Comparison of ENCODE assay signal across 10 mouse cellular contexts in the genomic region with DNA sequence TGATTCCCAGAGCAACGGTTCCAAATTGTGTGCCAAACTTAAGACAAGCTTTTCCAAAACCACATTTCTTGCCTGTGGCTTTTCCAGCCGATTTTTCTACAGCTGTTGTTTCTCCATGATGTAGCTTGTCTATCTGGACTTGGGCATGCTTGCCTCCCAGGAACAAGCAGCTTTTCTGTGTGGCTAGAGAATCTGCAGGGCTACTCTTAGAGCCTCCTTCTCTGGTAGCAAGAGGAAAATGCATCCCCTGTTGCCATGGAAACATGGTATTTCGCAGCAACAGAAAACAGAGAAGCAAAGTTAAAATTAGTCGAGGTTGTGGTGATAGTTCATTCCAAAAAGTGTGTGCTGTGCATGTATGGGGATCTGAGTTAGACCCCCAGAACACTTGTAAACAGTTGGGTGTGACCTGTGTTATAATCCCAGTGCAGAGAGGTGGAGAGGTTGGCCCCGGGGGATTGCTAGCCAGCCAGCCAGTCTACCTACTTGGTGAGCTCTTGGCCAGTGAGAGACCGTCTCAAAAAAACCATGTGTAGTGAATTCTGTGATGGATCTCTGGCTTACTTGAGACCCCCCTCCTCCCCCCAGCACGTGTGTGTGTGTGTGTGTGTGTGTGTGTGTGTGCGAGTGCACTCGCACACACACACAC. TPM values are rescaled to one million over a fixed set of nuclear protein-coding genes. Genes with fewer than 3 reads are reported as not detected.
A peak's percentile ranks its signal among the peaks of the same experiment; 100 is the strongest.
DNase-seq lines count a peak whose midpoint lies in the region; ATAC-seq and TF ChIP-seq lines count a peak whose summit lies in the region.
"Had no signal": no experiment of that assay in that cellular context is flagged by ENCODE, and none has a peak within 500 bp of the region (broad histone marks: within the 10 kb centered on the region; RNA-seq: fewer than 3 reads in every experiment).

No protein-coding gene starts in this region.

- TF ChIP-seq CTCF in thymus, adult 2 months (IDR thresholded peaks at IDR 0.05; ENCODE audit: borderline replicate concordance, control insufficient read depth, extremely low read depth, insufficient read depth, low read length, poor library complexity), result no peak

- H3K4me2 ChIP-seq in heart, embryonic 11.5 days, result no peak overlapping the region
- H3K4me2 ChIP-seq in limb, embryonic 14.5 days (replicated peaks; ENCODE audit: low read depth, low read length, severe bottlenecking), result peak overlapping the region; percentile 59; the same call in 1 of the 2 replicates

- H3K4me1 ChIP-seq in heart, embryonic 11.5 days (ENCODE audit: control insufficient read depth, insufficient read depth, low read length), result no peaks in the 10 kb centered on the region
- no peaks in the 10 kb centered on the region for H3K4me1 ChIP-seq in thymus, adult 2 months (replicated peaks; ENCODE audit: control insufficient read depth, insufficient read depth, low read length)
- peaks cover 26% of the 10 kb centered on the region for H3K4me1 ChIP-seq in limb, embryonic 14.5 days (ENCODE audit: control insufficient read depth, insufficient read depth, low read length)
- H3K4me1 ChIP-seq: liver, embryonic 15.5 days had no signal

- no peaks in the 10 kb centered on the region for H3K36me3 ChIP-seq in heart, embryonic 11.5 days (ENCODE audit: control insufficient read depth, insufficient read depth, low read length)
- no peaks in the 10 kb centered on the region for H3K36me3 ChIP-seq in thymus, adult 2 months (ENCODE audit: control insufficient read depth, insufficient read depth, low read length)
- H3K36me3 ChIP-seq in limb, embryonic 14.5 days (ENCODE audit: control insufficient read depth, insufficient read depth, low read length), result no peaks in the 10 kb centered on the region
- H3K36me3 ChIP-seq: liver, embryonic 15.5 days had no signal

- no peak overlapping the region for H3K27ac ChIP-seq in heart, embryonic 11.5 days (ENCODE audit: low read depth, low read length)
- no peak overlapping the region for H3K27ac ChIP-seq in thymus, adult 2 months (ENCODE audit: control insufficient read depth, insufficient read depth, low read length)
- H3K27ac ChIP-seq in limb, embryonic 14.5 days (replicated peaks; ENCODE audit: low read depth, low read length), result 0 out of 2 replicates have a peak overlapping the region, but pooled peaks have one; percentile 0
- H3K27ac ChIP-seq: liver, embryonic 15.5 days had no signal

- H3K27me3 ChIP-seq in heart, embryonic 11.5 days (ENCODE audit: control insufficient read depth, insufficient read depth, low read length), result no peaks in the 10 kb centered on the region
- H3K27me3 ChIP-seq in thymus, adult 2 months (ENCODE audit: control insufficient read depth, insufficient read depth, low read length), result no peaks in the 10 kb centered on the region; the same call in 1 of the 2 replicates
- H3K27me3 ChIP-seq in limb, embryonic 14.5 days (ENCODE audit: control insufficient read depth, insufficient read depth, low read length), result no peaks in the 10 kb centered on the region

- 73% methylated on average over 8 of the region's 9 CpGs for WGBS in heart, embryonic 11.5 days (ENCODE audit: insufficient replicate concordance)
- 63% methylated on average over 9 of the region's 9 CpGs for WGBS in thymus, adult 2 months
- 38% methylated on average over 9 of the region's 9 CpGs for WGBS in limb, embryonic 14.5 days

- H3K9me3 ChIP-seq in heart, embryonic 11.5 days (replicated peaks; ENCODE audit: control insufficient read depth, low read length), result no peaks in the 10 kb centered on the region
- H3K9me3 ChIP-seq in limb, embryonic 14.5 days (ENCODE audit: control insufficient read depth, low read length), result no peaks in the 10 kb centered on the region
- H3K9me3 ChIP-seq: liver, embryonic 15.5 days had no signal

- no peak for TF ChIP-seq POLR2A in thymus, adult 2 months (IDR thresholded peaks at IDR 0.05; ENCODE audit: control insufficient read depth, extremely low read depth, insufficient read depth, low read length, poor library complexity)
- TF ChIP-seq POLR2A in limb, embryonic 14.5 days (IDR thresholded peaks at IDR 0.05; ENCODE audit: borderline replicate concordance, extremely low read depth, insufficient read depth, insufficient read length), result no peak

- no peak overlapping the region for H3K4me3 ChIP-seq in heart, embryonic 11.5 days (ENCODE audit: low read depth, low read length)
- H3K4me3 ChIP-seq in thymus, adult 2 months (ENCODE audit: control insufficient read depth, insufficient read depth, low read length), result no peak overlapping the region
- no peak overlapping the region for H3K4me3 ChIP-seq in limb, embryonic 14.5 days (replicated peaks; ENCODE audit: low read length)
- H3K4me3 ChIP-seq: liver, embryonic 15.5 days had no signal

- DNase-seq in heart, adult 9 months (ENCODE audit: low spot score in 2 of 2), result peak; percentile 24 to 26
- peak; percentile 5 for DNase-seq in thymus, postnatal 0 days (ENCODE audit: low spot score)
- DNase-seq in thymus, adult 2 months, result no peak
- DNase-seq in limb, embryonic 14.5 days (ENCODE audit: low spot score), result peak; percentile 45
- no peak for DNase-seq in ovary, postnatal 14 days (ENCODE audit: low spot score)
- no peak for DNase-seq in urinary bladder, postnatal 10 days (ENCODE audit: low spot score)
- DNase-seq: adrenal gland, postnatal 36 days had no signal

- ATAC-seq in heart, embryonic 11.5 days (replicated peaks; ENCODE audit: insufficient number of reproducible peaks, low FRiP score, low TSS enrichment), result no peak
- ATAC-seq in limb, embryonic 14.5 days (ENCODE audit: low FRiP score, low read depth), result peak; percentile 47; the same call in 1 of the 2 replicates
- no peak for ATAC-seq in megakaryocyte-erythroid progenitor cell, adult 5-6 weeks (replicated peaks; ENCODE audit: low FRiP score, low TSS enrichment, poor library complexity, severe bottlenecking)

- no peak overlapping the region for H3K9ac ChIP-seq in heart, embryonic 11.5 days (ENCODE audit: low read depth, low read length)
- H3K9ac ChIP-seq in limb, embryonic 14.5 days (ENCODE audit: low read depth, low read length, severe bottlenecking), result no peak overlapping the region
- H3K9ac ChIP-seq: liver, embryonic 15.5 days had no signal

RNA-seq across cellular contexts. Expression of a gene that starts 39.9 kb away (rescaled TPM):
- polyA plus RNA-seq in heart, embryonic 11.5 days (2014; fragmentation: Nextera tagmentation; extraction: Ambion mirVana), result 10.6 and 14.6 TPM in 2 replicates
- 1.2 and 1.7 TPM in 2 replicates for polyA plus RNA-seq in thymus, postnatal 0 days (2015; fragmentation: Nextera tagmentation; extraction: Ambion mirVana)
- polyA plus RNA-seq in thymus, adult 2 months (2012; rRNA removed), result 4.3 and 4.6 TPM in 2 replicates
- polyA plus RNA-seq in limb, embryonic 14.5 days (2012; rRNA removed), result 30.8 and 37.7 TPM in 2 replicates
- 31.2 and 36.5 TPM in 2 replicates for polyA plus RNA-seq in limb, embryonic 14.5 days (2014; fragmentation: Nextera tagmentation; extraction: Ambion mirVana)
- total RNA-seq in megakaryocyte-erythroid progenitor cell, adult 5-6 weeks (2014; fragmentation: Nextera tagmentation), result 1.1 and 1.3 TPM in 2 replicates
- total RNA-seq in megakaryocyte-erythroid progenitor cell, adult 5-6 weeks (2017), result 0.80 TPM in 1 of 2 replicates, not detected in the other

Comparison
In these comparisons a context has a peak if more than half of its experiments do, and no peak if none do; other contexts are left out.
1. DNase-seq: peak in heart, adult 9 months (2 of 2), thymus, postnatal 0 days (single experiment) and limb, embryonic 14.5 days (single experiment); none in thymus, adult 2 months (single experiment), ovary, postnatal 14 days (single experiment) and urinary bladder, postnatal 10 days (single experiment).